Mouse (Mus musculus) ES-Bruce4 (cell line): ENCODE measurements around the gene Apol7a.
"Not testable (repeated sequence)": the region's sequence is repeated elsewhere in the genome, so short reads cannot be mapped to it uniquely, and the experiment has no call there.

Experiments
- CTCF ChIP-seq: IDR thresholded peaks from one replicate; pipeline ENCODE4 v1.8.1; 2011; ENCODE audit warnings: low read depth, low read length
- EP300 ChIP-seq: IDR thresholded peaks from 2 replicates; pipeline ENCODE4 v1.6.1; 2011; ENCODE audit warnings: low read depth, low read length; ENCODE audit not compliant: insufficient read depth
- POLR2A ChIP-seq: IDR thresholded peaks from one replicate; pipeline ENCODE4 v1.8.1; 2011; ENCODE audit warnings: low read length; ENCODE audit not compliant: insufficient read depth

DNA sequence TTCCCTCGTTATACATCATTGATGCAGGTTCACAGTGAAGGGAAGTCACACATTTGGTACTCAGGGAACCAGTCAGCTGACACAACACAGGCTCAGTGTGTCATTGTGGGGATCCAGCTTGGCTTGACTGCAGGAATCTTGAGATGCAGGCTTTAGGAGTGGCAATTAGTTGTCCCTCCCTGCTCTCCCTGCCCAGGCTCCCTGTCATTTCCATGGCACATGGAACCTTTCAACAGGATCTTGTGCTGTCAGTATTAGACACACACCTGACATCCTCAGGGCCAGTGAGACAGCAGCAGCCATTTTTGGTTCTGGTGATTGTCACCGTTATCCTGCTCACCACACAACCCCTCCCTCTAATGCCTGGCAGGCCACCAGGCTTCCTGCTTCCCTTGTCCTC lies 16.7 kb upstream of the Apol7a start:
- TF ChIP-seq CTCF, EP300, POLR2A: not testable (repeated sequence)
